Mouse (Mus musculus): ENCODE results near the gene Sec23ip. TPM values are rescaled to one million over a fixed set of nuclear protein-coding genes. Genes with fewer than 3 reads are reported as not detected.

Gene Sec23ip
- polyA plus RNA-seq, 1 experiment from 2014 or later: 29.7 TPM

DNA sequence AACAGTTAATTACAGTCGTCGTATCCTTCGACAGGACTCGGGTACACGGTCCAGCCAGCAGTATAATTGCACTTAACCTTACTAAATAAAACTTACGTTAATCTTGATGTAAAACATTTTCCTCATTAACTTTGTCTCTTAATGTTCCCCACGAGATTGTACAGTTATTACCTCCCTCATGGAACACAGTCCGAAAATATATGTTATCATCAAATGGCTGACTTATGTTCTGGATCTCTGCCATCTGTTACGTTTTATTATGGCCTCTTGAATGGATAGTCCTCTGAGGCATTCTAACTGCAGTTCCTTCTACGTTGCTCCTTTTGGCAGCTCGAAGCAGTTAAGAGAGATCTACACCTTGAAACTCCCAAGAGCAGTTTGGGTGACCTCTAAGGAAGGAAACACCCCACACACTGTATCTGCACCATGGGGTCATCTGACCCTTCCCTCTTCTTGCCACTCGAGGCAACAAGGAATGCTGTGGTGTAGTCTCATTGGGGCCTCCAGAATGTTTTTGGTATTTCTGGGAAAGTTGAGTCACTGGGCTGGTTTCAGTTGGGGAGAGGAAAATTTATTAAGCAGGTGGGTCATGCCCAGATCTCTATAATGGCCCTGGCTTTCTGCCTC is 87.8 kb downstream of the Sec23ip start:
- Histone ChIP-seq H3K4me1 (ENCODE audit: control insufficient read depth, insufficient read depth, low read length) (no peaks in the 10 kb centered on the region), H3K27ac (ENCODE audit: low read length) (no peak overlapping the region), H3K36me3 (ENCODE audit: control insufficient read depth, insufficient read depth, low read length) (no peaks in the 10 kb centered on the region), H3K4me2 (ENCODE audit: low read depth, low read length) (no peak overlapping the region), H3K4me3 (ENCODE audit: low read length) (no peak overlapping the region), H3K9ac (ENCODE audit: low read depth, low read length) (no peak overlapping the region), H3K27me3 (replicated peaks; ENCODE audit: control insufficient read depth, insufficient read depth, low read length) (no peaks in the 10 kb centered on the region), H3K9me3 (ENCODE audit: control insufficient read depth, low read length) (no peaks in the 10 kb centered on the region)
- WGBS: 57% methylated on average over 12 of the region's 12 CpGs
- no peak for ATAC-seq

GRCm38 (mm10) chr7:128833196-128833595 is 88.5 kb downstream of the Sec23ip start:
- no peak overlapping the region for H3K9ac ChIP-seq (ENCODE audit: low read depth, low read length)
- H3K36me3 ChIP-seq (ENCODE audit: control insufficient read depth, insufficient read depth, low read length): no peaks in the 10 kb centered on the region
- no peak overlapping the region for H3K4me3 ChIP-seq (ENCODE audit: low read length)
- H3K9me3 ChIP-seq (ENCODE audit: control insufficient read depth, low read length): no peaks in the 10 kb centered on the region
- no peak overlapping the region for H3K27ac ChIP-seq (ENCODE audit: low read length)
- H3K27me3 ChIP-seq (replicated peaks; ENCODE audit: control insufficient read depth, insufficient read depth, low read length): no peaks in the 10 kb centered on the region
- no peak for ATAC-seq
- H3K4me2 ChIP-seq (ENCODE audit: low read depth, low read length): no peak overlapping the region
- no peaks in the 10 kb centered on the region for H3K4me1 ChIP-seq (ENCODE audit: control insufficient read depth, insufficient read depth, low read length)
- WGBS: 81% methylated on average over 4 of the region's 4 CpGs

Small RNA genes lying within 50 kb of the gene (microRNA-seq; reads per million reads assigned to microRNA genes)
- gene Gm25778: not detected

Other genes starting within 250 kb of the Sec23ip start
- 11.3 and 11.8 TPM in 2 replicates for gene Bag3, start 221.3 kb upstream of the Sec23ip start, polyA plus RNA-seq (2015; fragmentation: Nextera tagmentation; extraction: Ambion mirVana)
- gene Inpp5f, start 133.6 kb upstream of the Sec23ip start, polyA plus RNA-seq (2015; fragmentation: Nextera tagmentation; extraction: Ambion mirVana): 12.0 and 12.6 TPM in 2 replicates
- 35.3 and 40.2 TPM in 2 replicates for gene Mcmbp, start 4.4 kb upstream of the Sec23ip start, polyA plus RNA-seq (2015; fragmentation: Nextera tagmentation; extraction: Ambion mirVana)

Measured in intestine, embryonic 16.5 days (tissue).